Mouse (Mus musculus) B cell, adult 2 months (primary cell): ENCODE data around the gene Aldh1a1.

ENCODE experiments used
- DNase-seq, 2 experiments: peaks; one replicate each; pipeline ENCODE4 v3.0.0; 2022

The Aldh1a1 gene

GRCm38 (mm10) chr19:20654141-20654873 lies 161.8 kb downstream of the Aldh1a1 start:
- DNase-seq, result no peak

- no peak for DNase-seq
Measured at GRCm38 (mm10) chr19:20677697-20678355, 185.3 kb downstream of the Aldh1a1 start.
